Mouse (Mus musculus) embryo, embryonic 10 days (tissue): ENCODE results near the gene Pltp.
"Not testable (repeated sequence)": the region's sequence is repeated elsewhere in the genome, so short reads cannot be mapped to it uniquely, and the experiment has no call there.

Source experiments
- DNase-seq: peaks from one replicate; pipeline ENCODE4 v3.0.0-alpha.2; 2015; ENCODE audit warnings: low spot score

The Pltp gene

DNA sequence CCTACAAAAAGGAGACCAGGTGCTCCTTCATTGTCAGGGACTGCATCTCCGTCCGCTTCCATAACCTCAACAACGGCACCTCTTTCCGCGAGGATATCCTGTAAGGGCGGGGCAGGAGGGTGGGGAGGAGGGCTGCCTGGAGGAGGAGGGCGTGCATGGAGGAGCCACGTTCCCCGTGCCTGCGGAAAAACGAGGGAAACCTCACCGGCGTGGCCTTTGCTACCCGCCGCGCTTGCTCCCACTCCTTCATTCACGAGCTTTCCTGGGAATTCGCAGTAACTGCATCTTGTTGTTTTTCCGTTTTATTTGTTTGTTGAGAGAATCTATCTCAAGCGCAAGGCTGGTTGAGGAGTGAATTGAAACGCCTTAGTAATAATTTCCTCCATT is 52.2 kb downstream of the Pltp start:
- no peak for DNase-seq

DNA sequence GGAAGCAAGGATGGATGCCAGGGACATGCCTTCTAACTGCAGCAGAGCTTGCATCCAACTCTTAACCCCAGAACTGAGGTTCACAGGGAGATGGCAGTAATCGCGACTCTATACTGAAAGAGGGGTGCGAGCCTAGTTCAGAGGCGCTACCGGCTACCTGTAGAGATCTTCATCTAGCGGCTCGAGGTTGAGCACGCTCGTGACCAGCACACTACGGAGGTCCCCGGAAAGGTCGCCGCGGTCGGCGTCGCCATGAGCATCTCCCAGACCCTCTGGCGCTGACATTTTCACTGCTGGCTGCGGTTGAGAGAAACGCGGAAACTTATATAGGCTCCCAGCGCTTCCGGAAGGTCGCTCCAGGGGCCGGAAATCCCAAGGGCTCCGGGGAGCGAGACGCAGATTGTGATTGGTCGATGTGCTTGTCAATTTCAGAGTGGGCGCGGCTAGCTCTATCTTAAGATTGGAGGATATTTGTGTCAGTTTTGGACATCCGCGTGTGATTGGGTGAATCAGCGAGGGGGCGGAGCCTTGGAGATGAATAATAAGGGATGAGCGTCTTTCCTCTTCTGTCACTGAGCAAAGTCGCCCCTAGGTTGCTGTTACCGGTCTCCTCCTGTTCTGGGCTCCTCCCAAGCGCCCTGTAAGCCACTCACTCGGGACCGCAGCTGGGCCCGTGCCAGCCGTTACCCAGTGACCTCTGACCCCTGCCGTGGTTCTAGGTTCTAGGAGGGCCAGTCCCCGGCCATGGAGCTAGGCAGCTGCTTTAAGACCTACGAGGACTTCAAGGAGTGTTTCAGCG is 52.8 kb downstream of the Pltp start, which contains the start of the genes Acot8 and Zswim3:
Acot8 (minus strand) TSS at position 350 of the 799 bp plus-strand sequence.
Zswim3 (plus strand) TSS at position 566 of the 799 bp plus-strand sequence.
- peak; percentile 99 for DNase-seq

DNA sequence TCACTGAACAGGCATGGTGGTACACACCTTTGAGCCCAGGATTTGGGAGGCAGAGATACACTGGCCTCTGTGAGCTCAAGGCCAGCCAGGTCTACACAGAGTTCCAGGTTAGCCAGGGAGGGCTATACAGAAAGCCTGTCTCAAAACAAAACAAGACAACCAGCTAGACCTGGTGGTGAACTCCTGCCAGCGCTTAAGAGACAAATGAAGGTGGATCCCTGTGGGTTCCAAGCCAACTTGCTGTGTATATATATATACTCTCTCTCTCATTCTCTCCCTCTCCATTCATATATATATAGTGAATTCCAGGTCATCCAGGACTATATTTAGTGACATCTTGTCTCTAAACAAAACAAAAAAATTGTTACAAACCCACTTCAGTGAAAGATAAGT is 53.6 kb downstream of the Pltp start:
- DNase-seq = no peak

GRCm38 (mm10) chr2:164803201-164803920 is 54.1 kb downstream of the Pltp start:
- no peak for DNase-seq

DNA sequence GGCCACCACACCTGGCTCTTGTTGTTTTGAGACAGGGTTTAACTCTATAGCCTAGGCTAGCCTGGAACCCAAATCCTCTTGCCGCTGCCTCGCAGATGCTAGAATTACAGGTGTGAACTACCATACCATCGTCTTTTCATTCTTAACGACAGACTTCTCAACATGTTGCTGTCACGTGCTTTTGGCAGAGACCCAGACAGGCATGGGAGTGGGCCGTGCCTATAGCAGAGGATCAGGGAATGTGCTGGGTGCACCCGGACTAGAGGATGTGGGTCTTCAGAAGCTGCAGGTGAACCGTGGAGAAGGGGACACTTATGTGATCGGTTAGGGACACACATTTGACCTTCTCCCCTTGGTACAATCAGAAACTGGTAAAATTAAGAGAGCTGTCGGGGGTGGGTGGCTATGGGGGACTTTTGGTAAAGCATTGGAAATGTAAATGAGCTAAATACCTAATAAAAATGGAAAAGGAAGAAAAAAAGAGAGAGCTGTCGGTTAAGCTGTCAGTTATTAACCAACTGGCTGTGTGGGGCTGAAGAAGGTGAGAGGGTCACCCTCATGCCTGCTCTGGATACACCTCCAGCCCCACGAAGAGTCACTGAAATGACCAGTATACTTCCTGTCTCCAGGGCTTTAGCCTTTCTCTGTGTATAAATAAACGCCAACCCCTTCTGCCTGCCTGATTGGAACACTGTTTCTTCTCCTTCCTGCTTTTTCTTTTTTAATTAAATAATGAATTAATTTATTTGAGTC is 57.1 kb downstream of the Pltp start:
- DNase-seq = no peak

DNA sequence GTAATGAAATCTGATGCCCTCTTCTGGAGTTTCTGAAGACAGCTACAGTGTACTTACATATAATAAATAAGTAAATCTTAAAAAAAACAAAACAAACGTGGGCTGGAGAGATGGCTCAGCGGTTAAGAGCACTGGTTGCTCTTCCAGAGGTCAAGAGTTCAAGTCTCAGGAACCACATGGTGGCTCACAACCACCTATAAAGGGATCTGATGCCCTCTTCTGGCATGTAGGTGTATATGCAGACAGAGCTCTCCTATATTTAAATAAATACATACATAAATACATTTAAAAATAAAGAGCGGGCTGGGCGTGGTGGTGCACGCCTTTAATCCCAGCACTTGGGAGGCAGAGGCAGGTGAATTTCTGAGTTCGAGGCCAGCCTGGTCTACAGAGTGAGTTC is 59.0 kb downstream of the Pltp start:
- DNase-seq = not testable (repeated sequence)

GRCm38 (mm10) chr2:164795868-164796267 is 61.6 kb downstream of the Pltp start:
- no peak for DNase-seq

- peak; percentile 90 for DNase-seq
Observed at GRCm38 (mm10) chr2:164794293-164794692, 63.2 kb downstream of the Pltp start.

DNA sequence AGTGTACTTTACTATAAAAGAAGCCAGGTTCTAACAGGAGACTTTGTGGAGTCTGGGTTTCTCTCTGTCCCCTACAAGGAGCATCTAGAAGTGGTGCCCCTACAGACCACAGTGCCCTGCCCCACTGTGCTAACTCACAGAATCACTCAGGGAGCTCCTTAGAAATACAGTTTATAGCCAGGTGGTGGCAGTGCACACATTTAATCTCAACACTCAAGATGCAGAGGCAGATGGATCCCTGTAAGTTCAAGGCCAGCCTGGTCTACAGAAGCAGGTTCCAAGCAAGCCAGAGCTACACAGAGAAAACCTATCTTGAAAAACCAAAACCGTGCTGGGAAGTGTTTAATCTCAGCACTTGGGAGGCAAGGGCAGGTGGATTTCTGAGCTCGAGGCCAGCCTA is 63.7 kb downstream of the Pltp start:
- peak; percentile 19 for DNase-seq

GRCm38 (mm10) chr2:164793236-164793635 is 64.3 kb downstream of the Pltp start:
- DNase-seq = peak; percentile 77

GRCm38 (mm10) chr2:164792400-164793190 is 64.9 kb downstream of the Pltp start:
- DNase-seq = no peak

GRCm38 (mm10) chr2:164791841-164792261 is 65.7 kb downstream of the Pltp start:
- DNase-seq = no peak

DNA sequence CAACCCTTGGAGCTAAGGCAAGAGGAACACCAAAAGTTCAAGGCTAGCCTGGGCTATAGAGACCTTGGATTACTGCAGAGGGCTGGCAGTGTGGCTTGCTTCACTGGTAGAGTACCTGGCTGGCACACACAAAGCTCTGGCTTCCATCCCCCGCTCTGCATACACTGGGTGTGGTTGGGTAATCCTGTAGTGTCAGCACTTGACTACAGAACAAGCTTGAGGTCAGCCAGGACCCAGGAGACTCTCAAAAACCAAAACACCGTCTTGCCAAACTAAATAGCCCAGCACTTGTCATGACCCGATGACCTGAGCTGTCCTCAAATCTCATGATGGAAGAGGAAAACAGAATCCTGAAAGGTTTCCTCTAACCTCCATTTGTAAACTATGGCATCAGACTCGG is 67.1 kb downstream of the Pltp start:
- no peak for DNase-seq
